Mouse (Mus musculus) yolk sac, embryonic 10.5 days (tissue): Measurements from ENCODE around the gene Hcfc1r1.

Experiments used
- DNase-seq: peaks from one replicate; pipeline ENCODE4 v3.0.0-alpha.2; 2017; ENCODE audit warnings: low spot score

The Hcfc1r1 gene

GRCm38 (mm10) chr17:23673424-23674073, at the start of gene Hcfc1r1, which contains the start of gene Thoc6:
TSS of gene Hcfc1r1 (plus strand) at chr17:23673596.
TSS of gene Thoc6 (minus strand) at chr17:23673882.
- peak; percentile 96 for DNase-seq

- DNase-seq = no peak
Observed at GRCm38 (mm10) chr17:23627813-23628212, 45.6 kb upstream of the Hcfc1r1 start.

GRCm38 (mm10) chr17:23630195-23631020, 43.0 kb upstream of the Hcfc1r1 start:
- DNase-seq = peak; percentile 55

GRCm38 (mm10) chr17:23631241-23631640, 42.2 kb upstream of the Hcfc1r1 start:
- no peak for DNase-seq

- no peak for DNase-seq
Observed at GRCm38 (mm10) chr17:23644613-23645495, 28.5 kb upstream of the Hcfc1r1 start, which contains the start of gene Mmp25. TSS of gene Mmp25 (minus strand) at chr17:23645277.

GRCm38 (mm10) chr17:23645894-23646293, 27.5 kb upstream of the Hcfc1r1 start:
- no peak for DNase-seq

- no peak for DNase-seq
Observed at GRCm38 (mm10) chr17:23651363-23651762, 22.0 kb upstream of the Hcfc1r1 start.

- DNase-seq = no peak
Observed at GRCm38 (mm10) chr17:23653324-23653723, 20.1 kb upstream of the Hcfc1r1 start.

- no peak for DNase-seq
Observed at GRCm38 (mm10) chr17:23654001-23654400, 19.4 kb upstream of the Hcfc1r1 start.

- no peak for DNase-seq
Observed at GRCm38 (mm10) chr17:23654410-23654809, 19.0 kb upstream of the Hcfc1r1 start.

- DNase-seq = no peak
Observed at GRCm38 (mm10) chr17:23658450-23658849, 14.9 kb upstream of the Hcfc1r1 start.

GRCm38 (mm10) chr17:23660117-23660875, 13.1 kb upstream of the Hcfc1r1 start, which contains the start of gene Bicdl2:
TSS of gene Bicdl2 (plus strand) at chr17:23660506.
- peak; percentile 47 for DNase-seq

GRCm38 (mm10) chr17:23660876-23661200, 12.6 kb upstream of the Hcfc1r1 start:
- DNase-seq = no peak

GRCm38 (mm10) chr17:23661526-23661925, 11.9 kb upstream of the Hcfc1r1 start:
- DNase-seq = no peak

- DNase-seq = no peak
Observed at GRCm38 (mm10) chr17:23664556-23665021, 8.8 kb upstream of the Hcfc1r1 start.

- no peak for DNase-seq
Observed at GRCm38 (mm10) chr17:23665511-23665910, 7.9 kb upstream of the Hcfc1r1 start.

- DNase-seq = no peak
Observed at GRCm38 (mm10) chr17:23670516-23671074, 2.8 kb upstream of the Hcfc1r1 start.

GRCm38 (mm10) chr17:23671519-23671918, 1.9 kb upstream of the Hcfc1r1 start:
- no peak for DNase-seq

GRCm38 (mm10) chr17:23672761-23673160, 635 bp upstream of the Hcfc1r1 start:
- no peak for DNase-seq

GRCm38 (mm10) chr17:23674271-23674952, 1.0 kb downstream of the Hcfc1r1 start:
- no peak for DNase-seq
